Mouse (Mus musculus): ENCODE results near the gene Efhb. TPM values are rescaled to one million over a fixed set of nuclear protein-coding genes. Genes with fewer than 3 reads are reported as not detected.

Gene Efhb
- total RNA-seq, 1 experiment from 2014 or later, result 0.48 TPM

Other genes starting within 250 kb of the Efhb start
- gene Rab5a, start 15.9 kb upstream of the Efhb start, total RNA-seq (2021), result 87.1 and 87.4 TPM in 2 replicates
- gene Pp2d1, start 76.1 kb upstream of the Efhb start, total RNA-seq (2021), result not detected in 2 replicates
- 65.7 and 67.0 TPM in 2 replicates for gene Kat2b, start 103.5 kb upstream of the Efhb start, total RNA-seq (2021)
- 3.3 and 5.2 TPM in 2 replicates for gene Sgo1, start 226.0 kb upstream of the Efhb start, total RNA-seq (2021)

Measured in adrenal gland, postnatal 14 days (tissue).